Mouse (Mus musculus): Measurements from ENCODE around the gene Kcnd3.

DNA sequence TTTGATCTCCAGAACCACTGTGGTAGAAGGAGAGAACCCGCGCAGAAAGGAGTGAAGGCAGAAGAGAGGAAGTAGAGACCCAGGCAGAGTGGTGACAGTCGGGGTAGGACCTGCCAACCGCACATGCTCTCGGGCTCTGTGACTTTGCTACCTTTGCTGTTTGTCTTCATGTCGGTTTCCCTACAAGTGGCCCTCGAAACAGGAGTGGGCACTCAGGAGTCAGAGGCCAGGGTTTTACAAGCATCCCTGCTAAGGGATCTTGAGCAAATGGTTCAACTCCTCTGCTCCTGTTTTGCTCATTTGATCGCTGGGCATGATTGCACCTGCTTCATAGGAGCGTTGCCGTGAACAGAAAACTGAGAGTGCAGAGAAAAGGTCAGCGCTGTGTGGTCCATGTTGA, 15.2 kb upstream of the Kcnd3 start:
- TF ChIP-seq GATA1 (IDR thresholded peaks at IDR 0.05; ENCODE audit: borderline replicate concordance, low read length) (no peak), FLI1 (IDR thresholded peaks at IDR 0.05; ENCODE audit: low read length) (no peak)

All from megakaryocyte, embryonic 14.5 days (primary cell).